Mouse (Mus musculus): ENCODE data around the gene Wdfy4.

Wdfy4 gene

DNA sequence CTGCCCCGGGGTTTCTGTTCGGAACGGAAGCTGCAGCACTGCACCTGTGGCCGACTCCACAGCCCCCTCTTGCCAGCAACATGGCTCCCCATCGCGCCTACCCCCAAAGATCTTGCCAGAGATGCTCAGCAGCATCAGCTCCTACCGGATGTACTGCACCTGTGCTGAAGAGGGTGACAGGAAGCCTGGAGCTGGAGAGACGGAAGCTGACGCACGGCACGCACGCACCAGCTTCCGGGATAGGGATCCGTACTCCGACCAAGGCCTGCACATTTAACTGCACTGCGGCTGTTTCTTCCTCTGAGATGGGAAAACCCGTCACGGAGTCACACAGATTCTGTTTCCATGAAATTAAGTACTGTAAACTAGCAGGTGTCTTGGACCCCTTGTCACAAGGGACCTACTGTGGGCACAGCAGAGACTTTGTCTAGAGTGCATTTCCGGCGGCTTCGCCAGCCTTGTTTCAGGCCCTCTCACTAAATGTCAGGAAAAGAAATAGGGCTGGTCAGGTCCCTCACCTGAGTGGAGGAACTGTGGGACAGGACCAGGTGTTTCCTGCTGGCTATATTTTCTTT is 4.6 kb upstream of the Wdfy4 start:
- no peak for DNase-seq (ENCODE audit: low spot score in 2 of 2)

DNA sequence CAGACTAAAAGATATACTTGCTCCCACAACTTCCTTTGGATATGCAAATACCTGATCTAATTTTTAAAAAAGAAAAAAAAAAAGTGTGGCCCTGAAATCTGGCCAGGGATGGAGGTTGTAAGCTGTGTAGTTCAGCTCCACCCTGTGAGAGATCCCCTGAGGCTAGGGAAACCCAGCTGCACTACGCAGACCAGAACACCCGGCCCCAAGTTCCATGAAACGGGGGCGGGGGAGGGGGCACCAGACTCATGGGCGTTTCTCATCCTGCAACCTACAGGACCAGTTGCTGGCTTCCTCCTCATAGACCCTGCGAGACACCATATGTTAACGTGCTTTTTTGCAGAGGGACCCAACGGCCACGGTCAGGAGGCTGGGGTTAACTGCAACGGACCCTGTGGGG is 3.9 kb upstream of the Wdfy4 start:
- no peak for DNase-seq (ENCODE audit: low spot score in 2 of 2)

DNA sequence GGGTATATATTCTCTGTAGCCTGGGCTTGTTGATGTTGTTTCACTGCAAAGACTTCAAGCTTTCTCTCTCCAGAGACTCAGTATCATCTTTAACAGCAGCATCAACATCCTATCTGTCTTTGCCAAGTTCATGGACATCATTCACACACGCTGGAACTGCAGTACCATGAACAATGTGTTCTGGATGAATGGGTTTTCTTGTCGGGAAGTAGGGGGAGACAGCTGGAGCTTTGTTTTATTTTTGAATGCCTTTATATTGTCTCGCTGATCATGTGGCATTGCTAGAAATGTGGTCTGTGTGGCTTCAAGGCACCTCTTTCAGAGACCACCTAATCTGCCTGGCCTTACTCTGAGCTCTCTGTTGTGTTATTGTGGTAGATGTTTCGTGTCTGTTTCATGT is 1.9 kb upstream of the Wdfy4 start:
- no peak for DNase-seq (ENCODE audit: low spot score in 2 of 2)

DNA sequence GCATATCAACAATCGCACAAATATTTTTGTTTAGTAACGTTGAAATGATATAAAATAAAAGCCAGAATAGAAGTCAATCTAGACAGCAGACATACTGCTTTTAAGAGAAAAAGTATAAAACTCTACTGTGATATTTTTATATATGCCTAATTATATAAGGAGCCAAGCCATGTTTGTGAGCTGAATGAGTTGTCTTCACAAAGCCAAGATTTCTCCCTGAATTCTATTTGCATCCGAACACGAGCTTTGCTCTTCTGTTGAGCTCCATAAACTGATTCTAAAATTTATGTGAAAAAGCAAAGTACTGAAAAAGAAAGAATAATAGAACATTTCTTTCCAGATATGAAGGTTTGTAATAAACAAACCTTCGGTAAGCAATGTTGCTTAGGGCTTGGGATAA is 5.2 kb downstream of the Wdfy4 start:
- DNase-seq (ENCODE audit: low spot score in 2 of 2), result no peak

DNA sequence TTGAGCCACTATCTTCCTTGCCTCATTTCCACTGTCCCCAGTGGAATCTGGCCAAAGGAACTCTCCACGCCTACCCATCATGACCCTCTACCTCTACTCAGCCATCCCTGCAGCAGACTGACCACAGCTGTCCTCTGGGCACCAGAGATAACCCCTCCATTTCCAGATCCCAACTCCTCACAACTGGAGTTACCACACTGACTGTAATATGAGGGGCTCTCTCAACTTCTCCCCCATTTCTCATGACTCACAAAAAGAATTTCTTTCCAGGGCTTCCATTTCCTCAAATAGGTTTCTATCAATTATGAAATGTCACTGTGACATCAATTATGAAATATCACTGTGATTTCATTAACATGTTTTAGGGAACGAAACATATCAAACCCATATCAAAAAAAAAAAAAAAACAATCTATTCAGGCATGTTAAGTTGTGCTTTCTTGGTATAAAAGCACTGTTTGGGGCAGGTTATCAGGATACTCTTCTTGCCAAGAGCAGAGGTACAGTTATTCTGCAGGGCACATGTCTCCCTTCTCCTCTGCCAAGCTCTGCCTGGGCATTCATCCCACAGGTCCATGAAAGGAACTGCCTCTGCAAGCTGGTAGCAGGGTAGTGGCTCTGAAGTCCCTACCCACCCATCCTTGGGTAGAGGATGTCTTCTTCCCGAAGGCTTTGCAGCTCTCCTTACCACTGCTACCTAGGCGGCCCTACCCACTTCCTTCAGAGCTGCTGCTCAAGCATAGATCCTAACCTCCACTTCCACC is 10.1 kb downstream of the Wdfy4 start:
- DNase-seq (ENCODE audit: low spot score in 2 of 2), result no peak

DNA sequence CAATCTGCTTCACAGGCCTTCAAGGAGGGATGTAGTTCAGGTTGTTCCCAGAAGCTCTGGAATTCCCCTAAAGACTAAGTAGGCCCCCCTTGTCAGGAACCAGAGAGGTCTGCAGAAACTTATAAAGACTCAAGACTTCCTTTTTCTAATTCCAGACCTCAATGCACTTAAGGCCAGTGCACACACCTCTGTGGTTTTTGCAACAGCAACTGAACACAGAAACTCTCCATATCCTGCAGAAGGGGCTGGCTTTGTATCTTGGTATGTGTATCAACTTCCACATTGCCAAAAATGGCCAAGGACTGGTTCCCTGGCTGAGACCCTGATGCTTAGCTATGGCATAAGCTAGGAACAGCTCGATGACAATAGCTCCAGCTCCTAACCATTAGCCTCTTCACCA is 13.4 kb downstream of the Wdfy4 start:
- DNase-seq (ENCODE audit: low spot score in 2 of 2), result no peak

DNA sequence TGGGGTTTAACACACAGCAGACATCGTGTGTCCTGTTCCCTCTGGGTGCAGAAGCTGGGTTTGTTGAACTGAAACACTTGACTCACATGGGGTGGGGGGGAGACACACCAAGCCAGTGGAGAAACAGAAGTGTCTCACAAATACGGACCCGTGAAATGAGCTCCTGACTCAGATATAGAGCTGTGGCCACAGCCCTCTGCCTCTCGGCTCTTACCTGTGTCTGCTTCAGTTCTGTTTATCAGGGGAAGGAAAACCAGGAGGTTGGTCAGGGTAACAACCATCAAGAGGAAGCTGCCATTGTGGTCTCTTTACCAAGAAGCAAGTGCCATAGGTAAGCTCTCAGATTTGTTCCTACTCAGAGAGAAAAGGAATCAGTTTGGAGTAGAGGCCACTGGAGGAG is 16.6 kb downstream of the Wdfy4 start:
- no peak for DNase-seq (ENCODE audit: low spot score in 2 of 2)

DNA sequence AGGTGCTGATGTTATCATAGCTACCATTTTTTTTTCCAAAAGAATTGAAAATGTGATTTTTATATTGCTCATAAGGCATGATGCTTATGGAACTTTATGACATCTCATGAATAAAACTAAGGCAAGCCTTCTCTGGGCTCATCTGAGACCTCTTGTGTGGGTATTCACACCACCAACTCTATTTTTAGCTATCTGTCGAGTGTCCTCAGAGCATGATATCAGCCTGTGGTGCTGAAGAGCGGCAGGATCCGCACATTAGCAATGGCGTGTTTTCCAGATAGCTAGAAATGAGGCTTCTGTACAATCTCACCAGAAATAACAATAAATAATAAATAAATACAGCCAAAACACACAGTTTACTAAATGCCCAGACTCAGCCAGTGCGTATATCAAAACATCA is 23.1 kb downstream of the Wdfy4 start:
- no peak for DNase-seq (ENCODE audit: low spot score in 2 of 2)

DNA sequence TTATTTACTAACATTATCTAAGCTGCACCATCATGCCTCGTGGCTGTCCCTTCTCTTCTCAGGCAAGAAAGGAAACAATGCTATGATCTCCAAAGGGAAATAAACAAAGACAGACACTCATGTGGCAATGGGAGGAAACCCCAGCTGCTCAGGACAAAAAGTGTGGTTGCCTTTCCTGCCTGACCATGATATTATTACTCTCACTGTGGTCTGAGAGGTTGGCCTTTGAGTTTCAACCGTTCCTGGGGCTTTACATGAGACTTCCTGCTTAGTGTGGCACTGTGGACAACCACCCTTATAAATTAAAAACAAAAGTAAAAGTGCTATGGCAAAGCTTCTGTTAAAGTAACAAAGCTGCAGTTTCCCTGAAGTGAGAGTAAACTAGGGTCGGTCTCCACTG is 27.0 kb downstream of the Wdfy4 start:
- DNase-seq (ENCODE audit: low spot score in 2 of 2), result no peak

DNA sequence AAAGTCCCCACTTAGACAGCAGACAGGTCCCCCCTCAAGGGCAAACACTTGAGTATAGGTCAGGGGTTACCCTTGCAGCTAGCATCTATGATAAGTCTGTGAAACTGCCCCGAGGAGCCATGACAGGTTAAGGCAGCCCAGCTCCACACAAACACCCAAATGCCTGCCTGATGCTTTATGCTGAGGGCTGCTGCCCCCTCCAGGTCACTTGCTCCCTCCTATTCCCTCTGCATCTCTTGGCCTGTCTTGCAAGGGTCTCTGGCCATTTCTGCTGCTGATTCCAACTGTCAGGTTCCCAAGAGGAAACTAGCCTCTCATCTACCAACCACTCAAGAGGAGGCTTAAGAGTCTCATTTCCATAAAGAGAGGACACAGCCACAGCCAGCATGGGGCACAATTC is 32.4 kb downstream of the Wdfy4 start:
- no peak for DNase-seq (ENCODE audit: low spot score in 2 of 2)

DNA sequence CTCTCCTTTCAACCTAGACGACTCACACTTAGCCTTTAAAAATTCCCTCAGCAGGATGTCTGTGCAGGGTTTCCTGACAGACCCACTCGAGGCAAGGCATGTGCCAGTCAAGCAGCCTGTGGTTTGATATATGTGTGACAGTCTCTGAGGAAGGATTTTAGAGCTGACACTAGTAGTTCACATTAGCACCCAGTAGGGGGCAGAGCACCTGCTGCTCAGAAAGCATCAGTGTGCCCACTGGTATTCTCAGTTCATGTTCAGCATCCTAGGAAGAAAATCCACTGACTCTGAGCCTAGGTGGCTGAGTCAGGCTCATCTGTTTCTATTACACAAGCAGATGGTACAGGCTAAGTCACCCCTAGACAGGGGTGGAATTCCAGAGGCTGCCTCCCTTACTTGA is 39.0 kb downstream of the Wdfy4 start:
- no peak for DNase-seq (ENCODE audit: low spot score in 2 of 2)

DNA sequence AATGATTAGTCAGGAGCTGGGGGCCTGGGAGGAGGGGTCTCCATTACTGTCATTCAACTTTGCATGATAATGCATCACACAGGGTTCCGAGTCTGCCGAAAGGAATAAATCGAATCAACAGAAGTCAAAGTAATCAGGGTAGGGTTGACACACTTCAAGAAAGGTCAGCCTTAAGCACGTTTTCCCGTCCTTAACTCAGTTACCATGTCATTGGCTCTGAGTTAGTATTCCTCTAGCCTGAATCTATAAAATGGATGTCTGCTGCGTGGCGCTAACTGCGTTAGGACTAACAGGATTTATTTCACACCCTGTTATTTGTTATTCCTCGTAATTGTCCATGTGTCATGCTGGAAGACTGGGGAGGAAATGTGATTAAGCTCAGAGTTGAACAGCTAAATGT is 48.5 kb downstream of the Wdfy4 start:
- DNase-seq (ENCODE audit: low spot score in 2 of 2), result no peak

DNA sequence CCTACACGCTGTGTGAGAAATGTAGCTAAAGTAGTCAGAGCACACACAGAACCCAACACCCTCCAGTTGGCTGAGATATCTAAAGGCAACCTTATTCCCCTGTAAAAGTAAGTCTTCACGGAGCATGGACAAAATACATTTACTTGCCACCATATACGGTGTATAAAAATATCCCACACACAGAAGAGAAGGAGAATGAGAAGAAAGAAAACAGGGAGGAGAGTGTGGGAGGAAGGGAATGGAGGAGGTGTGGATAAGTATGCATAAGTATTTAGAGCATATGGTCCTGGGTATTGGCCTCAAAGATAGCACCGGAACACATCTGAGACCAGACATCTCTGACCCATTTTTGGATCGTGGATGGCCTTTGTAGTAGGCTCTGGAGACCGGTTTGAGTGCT is 50.1 kb downstream of the Wdfy4 start:
- DNase-seq (ENCODE audit: low spot score in 2 of 2), result no peak

DNA sequence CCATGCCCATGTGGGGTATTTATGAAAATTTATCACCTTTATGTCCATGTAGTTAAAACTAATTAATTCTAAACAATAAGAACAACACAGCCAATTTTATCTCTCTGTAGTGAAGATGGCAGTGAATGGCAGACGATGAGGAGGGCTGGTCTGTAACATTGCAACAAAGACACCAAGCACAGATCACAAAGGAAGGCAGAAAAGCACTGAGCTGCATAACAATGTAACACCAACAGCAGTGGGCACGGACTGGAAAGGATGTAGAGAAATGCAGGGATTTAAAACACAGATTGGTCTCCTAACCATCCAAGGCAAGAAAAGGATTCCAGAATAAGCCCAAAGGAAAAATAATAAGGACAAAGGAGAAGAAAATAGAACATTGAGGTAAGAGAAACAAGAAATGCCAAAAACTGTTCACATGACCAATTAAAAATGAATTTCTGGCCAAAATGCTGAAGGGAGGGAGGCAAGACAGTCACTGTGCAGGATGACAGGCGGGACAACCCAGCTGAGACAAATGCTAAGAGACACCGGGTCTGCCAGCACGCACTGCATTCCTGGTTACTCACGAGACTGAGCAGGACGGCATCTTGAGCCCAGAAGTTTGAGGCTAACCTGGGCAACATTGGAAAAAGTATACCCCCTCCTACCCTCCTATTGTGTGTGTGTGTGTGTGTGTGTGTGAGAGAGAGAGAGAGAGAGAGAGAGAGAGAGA is 54.1 kb downstream of the Wdfy4 start:
- DNase-seq (ENCODE audit: low spot score in 2 of 2), result no peak

DNA sequence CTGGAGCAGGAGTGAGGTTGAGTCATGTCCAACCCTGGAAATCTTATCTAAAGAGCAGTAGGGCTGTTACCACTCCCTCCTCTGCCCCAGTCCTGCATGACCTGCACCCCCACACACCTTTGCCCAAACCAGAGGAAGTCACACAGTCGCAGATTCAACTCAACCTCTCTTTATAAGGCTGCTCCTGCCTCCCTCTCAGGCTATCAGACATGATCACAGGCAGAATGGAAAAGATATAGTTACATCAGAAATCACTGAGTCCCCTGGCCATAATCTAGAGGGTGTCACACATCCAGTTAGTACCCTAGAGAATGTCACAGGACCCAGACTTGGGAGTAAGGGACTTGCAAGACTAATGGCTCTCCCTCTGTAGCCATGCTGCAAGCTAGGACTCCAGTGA is 68.7 kb downstream of the Wdfy4 start:
- no peak for DNase-seq (ENCODE audit: low spot score in 2 of 2)

DNA sequence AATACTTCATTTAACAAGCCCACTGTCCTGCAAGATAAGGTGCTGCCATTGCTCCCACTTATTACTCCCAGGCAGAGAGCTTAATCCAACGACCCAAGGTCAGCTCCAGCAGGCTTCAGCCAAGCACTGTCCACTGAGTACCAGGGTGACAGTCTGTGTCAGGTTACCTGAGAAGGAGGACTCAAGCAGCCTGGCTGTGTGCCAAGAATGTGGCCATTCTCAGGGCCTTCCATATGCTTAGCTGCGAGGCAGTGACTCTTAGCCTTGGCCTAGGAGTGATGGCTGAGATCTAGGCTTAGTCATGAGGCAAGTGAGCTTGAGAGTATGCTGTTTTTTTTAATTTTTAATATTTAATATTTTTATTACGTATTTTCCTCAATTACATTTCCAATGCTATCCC is 80.5 kb downstream of the Wdfy4 start:
- DNase-seq (ENCODE audit: low spot score in 2 of 2), result no peak

DNA sequence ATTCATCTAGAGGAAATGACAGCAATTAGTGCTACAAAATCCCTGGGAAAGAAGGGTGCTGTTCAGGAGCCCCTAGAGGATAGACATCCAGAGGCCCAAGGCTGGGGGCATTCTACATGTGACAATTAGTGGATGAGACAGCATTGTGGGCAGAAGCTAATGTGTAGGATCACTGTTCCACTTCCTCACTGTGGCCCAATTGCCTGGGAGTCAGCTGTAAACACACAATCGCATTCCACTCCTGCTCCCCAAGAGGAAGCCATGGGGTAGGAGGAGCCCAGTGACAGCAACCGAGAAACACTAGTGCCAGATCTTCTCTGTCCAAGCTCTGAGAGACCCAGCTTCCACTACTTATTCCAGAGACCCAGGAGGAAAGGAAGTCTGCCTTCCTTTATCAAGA is 83.7 kb downstream of the Wdfy4 start:
- DNase-seq (ENCODE audit: low spot score in 2 of 2), result no peak

DNA sequence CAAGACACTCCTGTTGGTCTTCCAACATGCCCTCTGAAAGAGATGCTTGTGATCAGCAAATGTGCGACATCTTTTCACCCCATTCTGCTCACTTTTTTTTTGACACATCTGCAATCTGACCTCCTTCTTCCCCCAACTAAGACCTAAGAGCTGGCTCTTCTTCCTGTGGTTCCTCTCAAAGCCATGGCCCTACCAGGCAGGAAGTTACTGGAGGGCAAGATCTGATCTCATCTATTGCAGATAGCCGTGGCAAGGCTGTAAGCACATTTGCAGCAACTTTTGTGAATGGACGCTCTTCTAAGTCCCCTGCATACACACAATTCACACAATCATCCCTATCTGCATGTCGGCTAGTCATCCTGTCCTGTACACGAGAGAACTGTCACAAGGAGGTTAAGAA is 85.4 kb downstream of the Wdfy4 start:
- no peak for DNase-seq (ENCODE audit: low spot score in 2 of 2)

DNA sequence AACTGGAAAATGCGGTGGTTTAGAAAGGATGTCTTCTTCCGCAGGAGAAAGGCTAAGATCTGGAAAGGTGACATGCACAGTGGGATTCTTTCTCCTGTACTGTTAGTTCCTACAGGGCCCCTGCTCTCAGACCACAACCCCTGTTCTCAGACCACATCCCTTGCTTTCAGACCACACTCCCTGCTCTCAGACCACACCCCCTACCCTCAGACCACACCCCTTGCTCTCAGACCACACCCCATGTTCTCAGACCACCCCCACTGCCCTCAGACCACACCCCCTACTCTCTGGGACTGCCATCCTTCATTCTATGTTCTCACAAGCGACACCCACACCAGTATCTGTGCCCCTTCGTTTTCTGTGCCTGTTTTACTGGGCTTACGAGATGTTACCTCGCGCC is 86.2 kb downstream of the Wdfy4 start:
- no peak for DNase-seq (ENCODE audit: low spot score in 2 of 2)

DNA sequence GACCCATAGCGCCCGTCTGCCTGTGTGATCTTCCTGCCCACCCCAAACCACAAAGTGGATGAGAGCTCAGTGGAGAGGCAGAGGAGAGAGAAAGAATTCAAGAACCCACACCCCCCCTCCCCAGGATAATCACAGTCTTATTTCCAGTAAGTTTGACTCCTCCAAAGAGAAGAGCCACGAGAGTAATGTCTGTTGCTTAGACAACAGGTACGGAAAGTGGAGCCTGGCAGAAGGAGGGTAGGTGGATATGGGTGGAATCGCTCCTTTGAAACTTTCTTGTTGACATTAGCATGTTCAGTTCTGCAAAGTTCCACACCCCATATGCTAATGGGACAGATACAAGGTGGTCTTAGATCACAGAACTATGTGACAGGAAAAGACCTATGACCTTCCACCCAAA is 88.8 kb downstream of the Wdfy4 start:
- no peak for DNase-seq (ENCODE audit: low spot score in 2 of 2)

DNA sequence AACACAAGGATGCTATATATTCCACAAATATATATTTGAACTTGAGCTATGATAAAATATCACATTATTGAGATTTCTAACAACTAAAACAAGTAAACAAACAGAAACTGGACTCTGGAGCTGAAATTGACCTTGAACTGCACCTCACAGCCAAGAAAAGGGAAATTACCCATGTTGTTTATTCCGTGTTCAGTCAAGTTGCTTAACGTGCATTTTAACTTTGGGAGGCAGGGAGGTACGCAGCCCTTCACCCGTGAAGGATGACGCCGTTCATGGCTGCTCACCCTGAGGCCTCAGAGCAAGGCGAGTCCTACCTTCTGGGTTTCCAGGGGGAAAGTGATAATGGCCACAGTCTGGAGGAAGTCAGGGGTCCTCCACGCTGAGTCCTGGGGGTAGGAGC is 102.0 kb downstream of the Wdfy4 start:
- DNase-seq (ENCODE audit: low spot score in 2 of 2), result no peak

DNA sequence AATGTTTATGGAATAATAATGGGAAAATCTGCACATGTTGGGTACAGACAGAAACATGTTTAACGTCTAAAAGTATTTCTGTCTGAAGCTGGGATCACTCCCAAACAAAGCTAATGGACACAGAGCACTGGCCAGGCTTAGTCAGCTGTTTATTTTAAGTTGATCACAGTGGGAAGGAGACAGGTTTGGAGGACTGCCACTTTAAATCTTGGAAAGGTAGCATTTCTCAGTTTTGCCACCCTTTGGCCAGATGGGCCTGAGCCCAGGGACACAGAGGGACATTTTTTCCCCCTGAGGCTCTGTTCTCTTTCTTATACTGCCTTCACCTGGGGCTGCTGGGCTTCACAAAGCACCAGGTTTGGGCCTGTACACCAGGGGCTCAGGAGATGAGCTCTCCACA is 103.0 kb downstream of the Wdfy4 start:
- DNase-seq (ENCODE audit: low spot score in 2 of 2), result no peak

DNA sequence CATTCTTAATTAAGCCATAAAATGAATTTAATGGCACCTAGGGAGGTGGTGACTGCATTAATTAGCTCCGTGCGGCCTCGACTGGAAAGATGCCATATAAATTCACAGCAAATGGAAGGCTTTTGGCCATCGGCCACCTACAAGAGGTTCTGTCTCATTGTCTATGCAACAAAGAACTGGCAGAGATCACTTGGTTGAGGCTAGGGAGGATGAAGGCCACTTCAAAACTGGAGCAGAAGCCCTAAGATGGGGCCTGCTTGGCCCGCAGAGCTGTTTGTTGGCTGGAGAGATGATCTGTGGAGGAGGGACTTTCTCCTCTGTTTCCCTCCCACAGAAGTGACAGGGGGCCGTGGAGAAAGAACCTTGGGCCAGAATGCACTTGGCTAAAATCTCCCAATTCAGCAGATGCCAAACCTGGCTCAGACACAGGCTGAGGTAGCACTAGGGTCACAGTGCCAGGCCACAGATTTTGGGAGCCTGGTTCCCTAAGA is 103.9 kb downstream of the Wdfy4 start:
- DNase-seq (ENCODE audit: low spot score in 2 of 2), result no peak

Measured in frontal cortex, postnatal 10 days (tissue).